Mouse (Mus musculus) CH12.LX (cell line): ENCODE results near the gene Phex. TPM values are rescaled to one million over a fixed set of nuclear protein-coding genes. Genes with fewer than 3 reads are reported as not detected.

Experiments used
- DNase-seq: peaks from one replicate; pipeline ENCODE4 v3.0.0-alpha.2; 2013; ENCODE audit errors: extremely low read depth
- H3K27ac ChIP-seq: 2 replicates; pipeline ENCODE4 v1.5.1; 2012; ENCODE audit warnings: low read depth, mild to moderate bottlenecking, control low read depth, moderate library complexity; ENCODE audit not compliant: insufficient read depth
- H3K27me3 ChIP-seq: replicated peaks from 2 replicates; pipeline ENCODE3; 2012; ENCODE audit warnings: inconsistent platforms
- H3K36me3 ChIP-seq, 2 experiments: replicated peaks in 1 of 2; 2 replicates each; pipeline versions ENCODE3 to v1.6.1; 2012; ENCODE audit warnings: inconsistent platforms in 1 of 2, low read length in 1 of 2, mild to moderate bottlenecking in 1 of 2, mixed read lengths in 1 of 2, moderate library complexity in 1 of 2; ENCODE audit not compliant: control insufficient read depth in 1 of 2, insufficient read depth in 1 of 2
- H3K4me1 ChIP-seq, 2 experiments: 2 replicates each; pipeline ENCODE4 v1.6.1; 2012; ENCODE audit warnings: inconsistent platforms in 1 of 2, moderate library complexity in 1 of 2; ENCODE audit not compliant: insufficient read depth in 2 of 2, control insufficient read depth in 1 of 2
- H3K4me2 ChIP-seq: 2 replicates; pipeline ENCODE4 v1.6.1; 2012; ENCODE audit warnings: low read depth, mild to moderate bottlenecking, control low read depth; ENCODE audit not compliant: poor library complexity, insufficient read depth, severe bottlenecking
- H3K4me3 ChIP-seq, 3 experiments: fragments of 150-350 bp in 1 of 3; sonication (generic) in 1 of 3; replicated peaks in 1 of 3; 2 replicates each; pipeline versions ENCODE3 to v1.5.1; 2011 to 2012; ENCODE audit warnings: low read depth in 2 of 3, low read length in 2 of 3, mild to moderate bottlenecking in 2 of 3, moderate library complexity in 2 of 3, control low read depth in 1 of 3, improper control_type of control experiment in 1 of 3, inconsistent platforms in 1 of 3, mixed read lengths in 1 of 3; ENCODE audit not compliant: poor library complexity in 1 of 3
- H3K79me2 ChIP-seq: replicated peaks from 2 replicates; pipeline ENCODE4 v1.6.1; 2012; ENCODE audit warnings: mild to moderate bottlenecking, moderate library complexity; ENCODE audit not compliant: control insufficient read depth, poor library complexity, insufficient read depth, severe bottlenecking; ENCODE audit errors: extremely low read depth
- H3K9ac ChIP-seq: 2 replicates; pipeline ENCODE4 v1.6.1; 2012; ENCODE audit warnings: low read depth, mild to moderate bottlenecking, control low read depth, moderate library complexity; ENCODE audit not compliant: insufficient read depth
- H3K9me3 ChIP-seq: replicated peaks from 2 replicates; pipeline ENCODE3; 2012; ENCODE audit warnings: low read length, inconsistent platforms, mixed read lengths
- BHLHE40 ChIP-seq: IDR thresholded peaks from 2 replicates; pipeline ENCODE4 v1.6.1; 2011; ENCODE audit warnings: mild to moderate bottlenecking, low read depth, low read length, improper control_type of control experiment
- CHD2 ChIP-seq: IDR thresholded peaks from 2 replicates; pipeline ENCODE4 v1.6.1; 2011; ENCODE audit warnings: low read length, improper control_type of control experiment
- CTCF ChIP-seq, 2 experiments: IDR thresholded peaks in 1 of 2; conservative IDR thresholded peaks in 1 of 2; 2 replicates each; pipeline ENCODE4 v1.5.1; 2011 to 2012; ENCODE audit warnings: low read depth in 2 of 2, low read length in 2 of 2, improper control_type of control experiment in 1 of 2, inconsistent platforms in 1 of 2, mild to moderate bottlenecking in 1 of 2, moderate library complexity in 1 of 2
- ELF1 ChIP-seq: IDR thresholded peaks from 2 replicates; pipeline ENCODE4 v1.6.1; 2014; ENCODE audit warnings: low read depth, mild to moderate bottlenecking, inconsistent platforms, low read length, improper control_type of control experiment
- ETS1 ChIP-seq: conservative IDR thresholded peaks from 2 replicates; pipeline ENCODE4 v1.6.1; 2012; ENCODE audit warnings: low read depth, mild to moderate bottlenecking, inconsistent platforms, low read length, improper control_type of control experiment, moderate library complexity
- MAFK ChIP-seq: IDR thresholded peaks from 2 replicates; pipeline ENCODE4 v1.6.1; 2011; ENCODE audit warnings: low read length, improper control_type of control experiment; ENCODE audit not compliant: insufficient replicate concordance
- POLR2A ChIP-seq: IDR thresholded peaks from 2 replicates; pipeline ENCODE4 v1.6.1; 2011; ENCODE audit warnings: low read depth, mild to moderate bottlenecking, improper control_type of control experiment, low read length
- RCOR1 ChIP-seq: conservative IDR thresholded peaks from 2 replicates; pipeline ENCODE4 v1.6.1; 2012; ENCODE audit warnings: low read depth, mild to moderate bottlenecking, inconsistent platforms, low read length, improper control_type of control experiment
- USF1 ChIP-seq: IDR thresholded peaks from 2 replicates; pipeline ENCODE4 v1.6.1; 2014; ENCODE audit warnings: low read depth, mild to moderate bottlenecking, inconsistent platforms, low read length, improper control_type of control experiment
- ZMIZ1 ChIP-seq: IDR thresholded peaks from 2 replicates; pipeline ENCODE4 v1.6.1; 2012; ENCODE audit warnings: low read depth, mild to moderate bottlenecking, inconsistent platforms, low read length, improper control_type of control experiment
- ZNF384 ChIP-seq: IDR thresholded peaks from 2 replicates; pipeline ENCODE4 v1.6.1; 2012; ENCODE audit warnings: low read depth, low read length, improper control_type of control experiment, inconsistent platforms
- dilution Hi-C: fragments of 300-500 bp; cut with MboI; formaldehyde crosslinking; loops from 2 replicates; pipeline ENCODE4 v1.14.3; 2020; ENCODE audit warnings: low sequenced_read_pairs; ENCODE audit not compliant: extremely low pct_unique_long_range_greater_than_20kb, extremely low pct_ligation_motif_present
- in situ Hi-C: fragments of 300-500 bp; cut with MboI; formaldehyde crosslinking; loops from 3 replicates; pipeline ENCODE4 v1.14.3; 2019; ENCODE audit warnings: low sequenced_read_pairs, low pct_ligation_motif_present, low pct_unique_long_range_greater_than_20kb, mixed read lengths
- polyA plus RNA-seq: library from polyadenylated mRNA; unstranded; fragments of >175 nt; gene quantifications from 2 replicates; pipeline ENCODE4 v1.2.1, GENCODE M21; 2012; ENCODE audit warnings: low read depth; ENCODE audit not compliant: insufficient read length
- total RNA-seq, 2 experiments: library from RNA; depleted of rRNA; stranded (reverse); fragments of 300-350 nt in 1 of 2; fragments of >200 nt in 1 of 2; gene quantifications; 2 replicates each; pipeline ENCODE4 v1.2.3; 2012 to 2014

Gene Phex
- total and polyA plus RNA-seq, 3 experiments: 0.07 to 0.17 (median 0.09) TPM

GRCm38 (mm10) chrX:157377456-157377855, 37.7 kb downstream of the Phex start:
- no peak for TF ChIP-seq ETS1
- TF ChIP-seq ELF1: no peak
- no peak for TF ChIP-seq CHD2
- TF ChIP-seq RCOR1: no peak
- no peak for TF ChIP-seq MAFK
- TF ChIP-seq ZMIZ1: no peak
- Histone ChIP-seq H3K36me3 (no peaks in the 10 kb centered on the region), H3K27me3 (no peaks in the 10 kb centered on the region), H3K27ac (no peak overlapping the region), H3K4me1 (no peaks in the 10 kb centered on the region), H3K9ac (no peak overlapping the region), H3K9me3 (no peaks in the 10 kb centered on the region), H3K4me3 (no peak overlapping the region), H3K79me2 (no peaks in the 10 kb centered on the region), H3K4me2 (no peak overlapping the region)
- DNase-seq: no peak
- in situ Hi-C loops (no loop called here), dilution Hi-C loops (no loop called here)

GRCm38 (mm10) chrX:157373873-157374272, 41.2 kb downstream of the Phex start:
- Histone ChIP-seq H3K9ac (no peak overlapping the region), H3K9me3 (no peaks in the 10 kb centered on the region), H3K36me3 (no peaks in the 10 kb centered on the region)
- no peak for DNase-seq
- peak in 1 of 2 experiments; percentile 17; a peak in 1 of 4 replicates for TF ChIP-seq CTCF (conservative IDR thresholded peaks at IDR 0.05 in 1 of 2, IDR thresholded peaks at IDR 0.05 in 1 of 2; ENCODE audit: low read depth in 2 of 2, low read length in 2 of 2)
- TF ChIP-seq ZMIZ1: no peak
- no peak for TF ChIP-seq ZNF384
- TF ChIP-seq USF1: no peak
- TF ChIP-seq, all 38 proteins: peak for 1
- Histone ChIP-seq H3K79me2 (no peaks in the 10 kb centered on the region), H3K4me1 (no peaks in the 10 kb centered on the region), H3K4me3 (no peak overlapping the region), H3K4me2 (no peak overlapping the region), H3K27ac (no peak overlapping the region), H3K27me3 (no peaks in the 10 kb centered on the region)
- in situ Hi-C loops (no loop called here), dilution Hi-C loops (no loop called here)

- Histone ChIP-seq H3K4me1 (no peaks in the 10 kb centered on the region), H3K9ac (no peak overlapping the region), H3K9me3 (no peaks in the 10 kb centered on the region), H3K27ac (no peak overlapping the region), H3K27me3 (no peaks in the 10 kb centered on the region), H3K4me3 (no peak overlapping the region), H3K4me2 (no peak overlapping the region), H3K79me2 (no peaks in the 10 kb centered on the region), H3K36me3 (no peaks in the 10 kb centered on the region)
- DNase-seq: no peak
- in situ Hi-C loops (no loop called here), dilution Hi-C loops (no loop called here)
- TF ChIP-seq POLR2A: no peak
- TF ChIP-seq RCOR1: no peak
- TF ChIP-seq BHLHE40: no peak
Observed at GRCm38 (mm10) chrX:157369166-157369565, 45.9 kb downstream of the Phex start.
